Mouse (Mus musculus): ENCODE results near the gene Tcf12.

GRCm38 (mm10) chr9:72092191-72092590 lies 19.5 kb downstream of the Tcf12 start:
- no peak for TF ChIP-seq CTCF (conservative IDR thresholded peaks at IDR 0.05 in 1 of 2, IDR thresholded peaks at IDR 0.05 in 1 of 2; ENCODE audit: low read depth in 2 of 2, low read length in 2 of 2)
- TF ChIP-seq SIN3A (IDR thresholded peaks at IDR 0.05; ENCODE audit: low read length): no peak

All from CH12.LX (cell line).